Mouse (Mus musculus): ENCODE measurements at regions not wholly inside any gene's neighbourhood (a gene's known extent, or its start where the extent isn't known, plus 50 kb on each side); places are given as distances from the start of the nearest gene placed in this dataset.
A peak's percentile ranks its signal among the peaks of the same experiment; 100 is the strongest.
"Not testable (repeated sequence)": the region's sequence is repeated elsewhere in the genome, so short reads cannot be mapped to it uniquely, and the experiment has no call there.

DNA sequence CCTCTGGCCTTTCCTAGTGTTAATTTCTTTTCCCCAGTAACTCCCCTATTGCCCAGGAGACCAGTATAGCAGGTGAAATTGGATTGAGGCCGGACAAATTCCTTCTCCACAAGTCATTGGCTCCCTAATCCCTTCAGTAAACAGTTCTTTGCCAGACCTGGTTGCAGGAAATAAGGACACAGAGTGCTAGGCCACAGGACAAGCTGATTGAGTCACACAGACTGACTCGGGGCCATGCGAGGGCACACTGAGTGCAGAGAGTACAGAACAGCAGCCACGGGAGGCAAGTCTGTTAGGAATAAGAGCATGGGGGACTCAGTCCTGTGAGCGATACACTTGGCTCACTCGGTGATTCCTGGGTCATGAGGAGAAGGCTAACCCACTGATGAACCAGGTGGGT, 134.3 kb upstream of the Ajap1 start:
- no peak for DNase-seq (ENCODE audit: inconsistent ontology term)

DNA sequence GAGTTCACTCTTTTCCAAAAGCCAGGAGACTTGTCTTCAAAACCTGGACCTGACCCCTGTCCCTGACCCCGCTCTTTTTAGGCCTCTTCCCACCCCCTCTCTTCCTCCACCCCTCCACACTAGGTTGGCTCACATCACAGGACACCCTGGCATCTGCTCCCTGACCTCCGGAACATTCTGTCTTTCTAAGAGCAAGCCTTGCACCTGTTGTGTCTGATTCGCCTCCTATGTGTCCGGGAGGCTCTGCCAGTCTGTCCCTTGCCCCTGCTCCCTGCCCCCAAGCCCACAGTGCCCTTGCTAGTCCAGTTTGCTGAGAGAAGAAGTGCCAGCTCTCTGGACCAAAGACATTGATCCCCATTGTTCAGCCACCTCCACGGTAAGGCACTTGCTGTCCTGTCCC, 138.3 kb upstream of the Ajap1 start:
- no peak for DNase-seq (ENCODE audit: inconsistent ontology term)

DNA sequence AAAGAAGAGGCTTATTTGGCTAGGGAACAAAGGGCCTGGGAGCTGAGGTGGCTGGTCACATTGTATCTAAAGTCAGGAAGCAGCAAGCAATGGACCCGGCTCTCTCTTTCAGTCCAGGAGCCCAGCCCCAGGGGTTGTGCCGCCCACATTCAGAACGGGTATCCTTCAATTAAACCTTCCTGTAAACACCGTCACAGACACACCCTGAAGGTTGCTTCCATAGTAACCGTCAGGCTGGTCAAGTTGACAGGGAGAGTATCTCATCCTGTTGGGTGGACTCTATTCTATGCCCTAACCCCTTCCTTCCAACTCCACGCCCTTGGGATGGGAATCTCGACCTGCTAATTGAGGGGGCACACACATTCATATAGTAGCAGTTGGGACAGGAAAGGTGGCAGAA, 148.6 kb upstream of the Ajap1 start:
- no peak for DNase-seq (ENCODE audit: inconsistent ontology term)

DNA sequence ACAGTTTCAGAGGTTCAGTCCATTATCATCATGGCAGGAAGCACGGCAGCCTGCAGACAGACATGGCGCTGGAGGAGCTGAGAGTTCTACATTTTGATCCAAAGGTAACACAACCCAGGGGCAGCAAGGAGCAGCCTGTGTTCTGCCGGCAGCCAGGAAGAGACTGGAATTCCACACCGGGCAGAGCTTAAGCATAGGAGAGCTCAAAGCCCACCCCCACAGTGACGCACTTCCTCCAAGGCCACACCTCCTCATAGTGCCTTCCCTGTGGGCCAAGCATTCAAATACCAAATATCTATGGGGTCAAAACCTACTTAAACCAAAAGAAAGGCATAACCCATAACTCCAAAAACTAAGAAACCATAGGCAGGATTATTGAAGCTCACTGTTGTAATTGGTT, 149.4 kb upstream of the Ajap1 start:
- no peak for DNase-seq (ENCODE audit: inconsistent ontology term)

DNA sequence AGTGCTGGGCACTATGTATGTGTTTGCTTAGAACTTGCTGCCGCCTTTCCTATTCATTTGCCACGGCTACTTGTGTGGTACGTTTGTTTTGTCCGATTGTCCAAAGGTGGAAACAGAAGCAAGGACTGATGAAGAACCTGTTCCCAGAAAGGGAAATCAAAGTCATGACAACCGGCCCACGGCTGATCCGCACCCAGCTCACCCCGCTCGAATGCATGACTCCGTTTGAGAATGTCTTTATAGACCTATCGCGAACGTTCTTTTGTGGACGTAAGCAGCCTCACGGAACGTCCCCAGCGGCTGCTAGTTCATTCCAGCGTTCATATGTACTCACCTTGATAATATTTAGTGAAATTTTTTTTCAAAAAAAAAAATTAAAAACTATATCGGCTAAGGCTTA, 149.9 kb upstream of the Ajap1 start:
- no peak for DNase-seq (ENCODE audit: inconsistent ontology term)

DNA sequence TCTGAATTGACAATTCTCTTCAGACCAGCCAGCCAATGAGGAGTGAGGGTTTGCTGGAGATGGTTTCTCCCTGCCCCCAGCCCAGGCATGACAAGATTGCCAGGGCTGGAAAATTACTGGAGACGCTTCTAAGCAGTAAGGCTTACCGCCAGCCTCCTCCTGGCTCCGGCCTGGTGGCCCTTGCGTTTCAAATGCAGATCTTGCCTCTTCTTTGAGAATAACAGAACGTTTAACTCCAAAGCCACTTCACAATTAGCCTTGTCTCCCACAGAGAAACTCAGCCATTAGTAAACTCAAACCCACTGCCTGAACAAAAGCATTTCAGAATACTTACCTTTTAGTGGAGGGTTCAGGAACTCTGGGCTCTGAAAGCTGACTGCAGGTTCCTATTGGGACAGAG, 150.6 kb upstream of the Ajap1 start:
- no peak for DNase-seq (ENCODE audit: inconsistent ontology term)

DNA sequence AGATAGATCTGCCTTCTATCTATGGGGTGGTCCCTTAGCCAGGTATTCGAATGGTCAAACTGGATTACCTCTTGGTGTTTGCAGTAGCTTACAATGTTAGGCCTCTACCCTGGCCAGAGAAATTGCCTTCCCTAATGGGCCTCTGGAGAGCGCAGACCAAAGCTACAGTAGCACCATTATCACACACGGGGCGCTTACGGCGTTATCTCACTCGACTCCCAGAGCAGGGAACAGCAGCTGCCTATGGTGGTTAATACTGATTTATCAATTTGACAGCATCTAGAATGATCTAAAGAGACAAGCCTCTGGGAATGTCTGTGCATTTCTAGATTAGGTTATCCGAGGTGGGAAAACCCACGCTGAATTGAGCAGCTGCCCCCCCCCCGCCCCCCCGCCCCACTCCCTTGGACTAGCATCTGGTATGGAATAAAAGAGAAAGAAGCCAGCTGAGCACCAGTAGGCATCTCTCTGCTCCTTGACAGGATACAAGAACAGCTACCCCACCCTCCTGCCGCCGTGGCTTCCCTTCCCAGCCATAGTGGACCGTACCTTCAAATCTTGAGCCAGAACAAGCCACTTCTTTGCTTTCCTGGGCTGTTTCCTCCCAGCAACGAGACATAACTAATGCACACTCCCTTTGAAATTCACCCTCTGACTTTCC, 151.7 kb upstream of the Ajap1 start:
- no peak for DNase-seq (ENCODE audit: inconsistent ontology term)

DNA sequence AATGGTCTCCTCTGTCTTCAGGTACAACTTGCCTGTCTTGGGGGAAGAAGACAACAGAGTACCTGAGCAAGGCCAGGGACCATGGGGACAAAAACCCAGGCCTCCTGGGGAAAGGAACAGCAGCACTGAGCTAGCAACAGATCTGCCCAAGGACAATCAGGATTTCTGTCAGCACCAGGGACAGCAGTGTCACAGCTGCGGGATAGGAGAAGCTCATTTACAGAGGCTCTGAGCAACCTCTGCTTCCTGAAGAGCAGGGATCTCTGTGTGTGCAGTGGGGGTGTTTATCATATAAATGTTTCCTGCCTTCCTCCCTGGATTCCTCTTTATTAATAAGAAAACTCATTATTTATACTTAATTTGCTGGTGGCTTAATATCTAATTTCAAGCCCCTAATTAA, 155.4 kb upstream of the Ajap1 start:
- DNase-seq (ENCODE audit: inconsistent ontology term), result no peak

DNA sequence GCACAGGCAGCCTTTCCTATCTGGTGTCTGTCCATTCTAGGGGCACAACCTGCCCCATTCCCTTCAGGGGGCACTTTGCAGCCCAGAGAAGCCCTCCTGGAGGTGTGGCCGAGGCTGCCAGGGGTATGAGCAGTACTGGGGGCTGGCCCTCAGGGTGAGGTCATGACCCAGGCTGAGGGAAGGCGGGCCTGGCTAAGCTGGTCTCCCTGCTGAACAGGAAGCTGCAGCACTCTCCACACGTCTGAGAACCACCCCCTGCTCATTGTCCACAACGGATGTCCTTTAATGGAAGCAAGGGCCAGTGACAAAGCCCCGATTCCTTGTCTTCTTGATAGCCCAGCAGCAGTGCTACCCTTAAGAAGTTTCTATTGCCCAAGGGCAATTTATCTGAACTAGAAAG, 169.2 kb upstream of the Ajap1 start:
- no peak for DNase-seq (ENCODE audit: inconsistent ontology term)

DNA sequence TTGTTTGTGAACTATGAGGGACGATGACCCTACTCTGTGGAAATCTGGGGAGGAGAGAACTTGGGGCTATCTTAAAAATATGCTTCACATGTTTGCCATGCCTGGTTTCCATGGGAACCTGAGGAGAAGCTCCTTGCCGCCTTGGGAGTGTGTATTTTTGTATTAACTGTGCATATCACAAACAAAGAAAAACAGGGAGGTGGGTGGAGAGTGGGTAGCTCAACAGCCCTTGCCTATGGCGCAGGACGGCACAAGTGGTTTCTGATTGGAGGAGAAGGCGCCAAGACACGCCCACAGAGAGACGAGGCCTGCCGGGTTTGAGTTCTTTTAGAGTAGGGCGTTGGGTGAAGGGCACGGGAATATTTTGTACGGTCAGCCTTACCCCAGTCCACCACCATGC, 170.2 kb upstream of the Ajap1 start:
- no peak for DNase-seq (ENCODE audit: inconsistent ontology term)

DNA sequence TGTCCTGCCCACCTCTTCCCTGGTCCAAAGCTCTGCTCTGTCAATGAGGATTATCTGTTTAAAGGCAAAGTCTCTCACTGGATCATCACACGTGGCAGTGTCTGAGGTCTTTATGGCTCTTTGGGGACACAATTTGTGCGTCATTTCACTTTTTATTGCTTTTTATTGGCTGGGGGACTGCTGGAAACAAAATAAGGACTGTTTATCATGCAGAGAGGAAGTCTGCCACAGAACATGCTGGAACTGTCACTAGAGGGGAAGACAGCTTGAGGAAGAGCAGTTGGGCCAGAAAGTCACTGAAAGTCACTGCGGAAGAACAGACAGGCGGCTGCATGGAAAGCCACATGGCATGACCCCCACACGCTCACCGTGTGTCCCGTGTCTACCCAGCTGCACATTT, 180.1 kb upstream of the Ajap1 start:
- no peak for DNase-seq (ENCODE audit: inconsistent ontology term)

DNA sequence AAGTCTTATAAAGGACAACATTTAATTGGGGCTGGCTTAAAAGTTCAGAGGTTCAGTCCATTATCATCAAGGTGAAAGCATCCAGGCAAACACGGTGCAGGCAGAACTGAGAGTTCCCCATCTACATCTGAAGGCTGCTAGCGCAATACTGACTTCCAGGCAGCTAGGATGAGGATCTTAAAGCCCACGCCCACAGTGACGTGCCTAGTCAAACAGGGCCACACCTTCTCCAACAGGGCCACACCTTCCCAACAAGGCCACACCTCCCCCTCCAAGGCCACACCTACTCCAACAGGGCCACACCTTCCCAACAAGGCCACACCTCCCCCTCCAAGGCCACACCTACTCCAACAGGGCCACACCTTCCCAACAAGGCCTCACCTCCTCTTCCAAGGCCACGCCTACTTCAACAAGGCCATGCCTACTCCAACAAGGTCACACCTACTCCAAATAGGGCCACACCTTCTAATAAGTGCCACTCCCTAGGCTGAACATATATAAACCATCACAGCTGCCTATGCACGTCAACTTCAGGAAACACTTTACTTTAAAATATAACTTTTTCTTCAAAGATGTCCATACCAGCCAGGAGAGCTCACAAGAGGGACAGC, 184.1 kb upstream of the Ajap1 start:
- DNase-seq (ENCODE audit: inconsistent ontology term), result not testable (repeated sequence)

DNA sequence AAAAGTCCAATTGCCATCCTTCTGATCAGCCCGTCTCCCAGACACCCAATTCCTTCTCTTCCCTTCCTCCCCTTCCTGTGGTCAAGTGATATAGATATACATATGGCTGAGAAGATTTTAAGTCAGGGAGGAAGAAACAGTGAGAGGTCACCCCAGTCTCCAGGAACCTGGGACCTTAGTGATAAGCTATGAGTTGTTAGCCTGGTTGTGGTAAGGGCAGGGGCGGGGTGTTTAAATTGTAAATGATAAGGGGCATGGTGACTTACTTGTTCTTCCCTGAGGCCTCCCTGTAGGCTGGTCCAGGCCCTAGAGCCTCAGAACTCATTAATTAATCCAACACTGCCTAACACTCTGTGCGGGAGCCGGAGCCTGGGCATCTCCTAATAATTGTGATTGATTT, 186.5 kb upstream of the Ajap1 start:
- DNase-seq (ENCODE audit: inconsistent ontology term), result no peak

DNA sequence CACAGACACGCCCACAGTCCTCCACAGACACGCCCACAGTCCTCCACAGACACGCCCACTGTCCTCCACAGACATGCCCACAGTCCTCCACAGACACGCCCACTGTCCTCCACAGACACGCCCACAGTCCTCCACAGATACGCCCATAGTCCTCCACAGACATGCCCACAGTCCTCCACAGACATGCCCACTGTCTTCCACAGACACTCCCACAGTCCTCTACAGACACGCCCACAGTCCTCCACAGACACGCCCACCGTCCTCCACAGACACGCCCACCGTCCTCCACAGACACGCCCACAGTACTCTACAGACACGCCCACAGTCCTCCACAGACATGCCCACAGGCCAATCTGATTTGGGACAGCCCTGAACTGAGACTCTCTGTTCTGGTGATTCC, 187.6 kb upstream of the Ajap1 start:
- DNase-seq (ENCODE audit: inconsistent ontology term), result no peak

DNA sequence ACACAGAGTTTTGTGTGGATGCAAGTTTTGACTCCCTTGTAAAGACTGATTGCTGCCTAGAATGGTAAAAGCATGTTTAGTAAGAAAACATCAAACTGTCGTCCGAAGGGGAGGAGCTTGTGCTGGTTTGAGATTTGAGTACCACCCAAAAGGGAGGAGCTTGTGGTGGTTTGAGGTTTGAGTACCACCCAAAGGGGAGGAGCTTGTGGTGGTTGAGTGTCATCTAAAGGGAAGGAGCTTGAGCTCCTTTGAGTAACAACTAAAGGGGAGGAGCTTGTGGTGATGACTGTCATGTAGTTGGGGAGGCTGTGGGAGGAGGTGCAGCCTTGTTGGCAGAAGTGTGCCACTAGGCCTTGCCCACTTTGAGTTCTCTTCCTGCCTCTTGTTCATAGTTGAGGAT, 192.8 kb upstream of the Ajap1 start:
- DNase-seq (ENCODE audit: inconsistent ontology term), result no peak

DNA sequence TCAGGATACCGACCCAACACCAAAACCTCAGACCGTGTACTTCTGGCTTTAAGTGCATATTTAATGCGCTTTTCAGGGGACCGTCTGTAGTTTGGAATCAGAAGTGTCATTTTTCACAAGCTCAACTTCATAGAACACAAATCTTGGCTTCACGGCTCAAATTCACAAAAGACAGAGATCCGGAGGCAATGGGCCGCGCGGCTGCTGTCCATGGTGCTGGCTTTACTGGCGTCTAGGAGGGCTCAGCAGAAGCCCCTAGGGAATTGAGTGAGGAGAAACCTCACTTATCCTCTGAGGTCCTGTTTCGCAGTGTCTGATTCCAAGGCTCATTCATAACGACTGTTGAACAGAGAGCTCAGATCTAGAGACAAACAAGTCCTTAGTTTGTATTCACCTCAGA, 196.5 kb upstream of the Ajap1 start:
- peak; percentile 18 for DNase-seq (ENCODE audit: inconsistent ontology term)

DNA sequence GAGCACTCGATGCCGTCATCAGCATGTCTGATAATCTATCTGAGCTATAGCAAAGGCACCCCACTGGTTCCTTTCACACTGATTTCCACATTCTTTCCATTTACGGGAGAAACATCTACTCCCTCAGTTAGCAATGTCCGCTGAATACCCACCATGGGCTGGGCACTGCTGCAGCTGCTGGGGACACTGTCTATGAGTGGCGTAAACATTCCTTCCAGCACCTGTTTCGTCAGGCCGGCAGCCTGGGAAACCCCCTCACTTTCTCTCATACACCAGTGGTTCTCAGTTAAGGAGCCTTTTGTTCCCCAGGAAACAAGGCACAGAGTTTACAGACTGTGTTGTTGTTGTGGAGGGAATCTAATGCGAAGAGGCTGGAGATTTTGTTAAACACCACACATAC, 205.8 kb upstream of the Ajap1 start:
- no peak for DNase-seq (ENCODE audit: inconsistent ontology term)

DNA sequence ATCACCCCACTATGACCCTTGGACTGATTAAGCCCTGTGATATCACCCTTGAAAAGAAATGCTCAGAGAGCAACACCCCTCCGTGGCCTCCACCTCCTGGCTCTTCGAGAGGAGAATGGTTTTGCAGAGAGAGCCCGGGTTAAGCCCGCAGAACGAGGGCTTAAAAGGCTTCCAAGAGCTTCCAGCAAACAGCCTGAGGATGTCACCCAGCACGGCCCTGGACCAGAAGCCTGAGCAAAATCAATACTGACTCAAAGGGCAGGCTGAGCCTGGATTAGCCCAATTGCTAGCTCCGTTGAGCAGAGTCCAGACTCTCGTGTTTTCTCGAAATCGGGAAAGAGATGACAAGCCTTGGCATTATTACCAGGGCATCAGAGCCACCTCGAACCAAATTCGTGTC, 211.3 kb upstream of the Ajap1 start:
- DNase-seq (ENCODE audit: inconsistent ontology term), result no peak

DNA sequence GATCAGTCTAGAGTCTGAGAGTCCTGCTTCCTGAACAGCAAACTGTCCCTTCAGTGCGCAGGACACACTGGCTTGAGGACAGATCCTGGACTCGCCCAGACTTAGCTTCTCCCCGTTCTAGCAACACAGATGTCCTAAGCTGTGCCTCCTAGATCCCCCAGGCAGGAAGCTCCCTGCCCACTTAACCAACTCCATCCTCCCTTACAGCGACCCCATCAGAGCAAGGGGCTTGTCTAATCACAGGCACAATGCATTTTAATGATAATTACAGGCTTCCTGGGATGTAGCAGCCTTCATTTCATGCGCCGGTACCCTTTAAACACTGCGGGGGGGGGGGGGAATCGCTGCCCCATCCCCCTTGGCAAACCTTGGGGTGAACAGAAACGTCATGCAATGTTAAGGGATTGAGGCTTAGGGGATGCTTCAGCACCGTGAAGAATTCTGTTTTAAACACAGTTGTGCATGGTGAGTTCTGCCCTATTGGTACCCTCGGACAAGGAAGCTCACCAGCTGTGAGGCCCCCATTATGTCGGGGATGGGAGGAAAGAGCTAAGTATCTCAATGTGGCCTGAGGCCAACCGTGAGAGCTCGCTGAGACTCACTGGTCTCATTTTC, 213.9 kb upstream of the Ajap1 start:
- no peak for DNase-seq (ENCODE audit: inconsistent ontology term)

DNA sequence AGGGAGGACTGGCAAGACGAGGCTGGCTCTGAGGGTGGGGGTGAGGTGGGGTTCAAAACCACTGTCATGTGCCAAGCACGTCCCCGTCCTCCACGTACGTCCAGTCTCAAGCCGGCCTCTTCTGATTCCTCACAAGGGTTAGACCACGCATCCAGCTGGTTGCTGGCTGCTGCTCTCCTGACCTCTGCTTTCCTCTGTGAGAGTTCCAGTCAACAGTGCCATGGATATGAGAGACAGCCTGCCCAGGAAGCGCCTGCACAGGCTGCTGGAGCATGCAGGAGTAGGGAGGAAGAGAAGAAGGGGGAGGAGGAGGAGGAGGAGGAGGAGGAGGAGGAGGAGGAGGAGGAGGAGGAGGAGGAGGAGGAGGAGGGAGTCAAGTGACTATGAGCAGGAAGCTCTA, 224.6 kb upstream of the Ajap1 start:
- no peak for DNase-seq (ENCODE audit: inconsistent ontology term)

DNA sequence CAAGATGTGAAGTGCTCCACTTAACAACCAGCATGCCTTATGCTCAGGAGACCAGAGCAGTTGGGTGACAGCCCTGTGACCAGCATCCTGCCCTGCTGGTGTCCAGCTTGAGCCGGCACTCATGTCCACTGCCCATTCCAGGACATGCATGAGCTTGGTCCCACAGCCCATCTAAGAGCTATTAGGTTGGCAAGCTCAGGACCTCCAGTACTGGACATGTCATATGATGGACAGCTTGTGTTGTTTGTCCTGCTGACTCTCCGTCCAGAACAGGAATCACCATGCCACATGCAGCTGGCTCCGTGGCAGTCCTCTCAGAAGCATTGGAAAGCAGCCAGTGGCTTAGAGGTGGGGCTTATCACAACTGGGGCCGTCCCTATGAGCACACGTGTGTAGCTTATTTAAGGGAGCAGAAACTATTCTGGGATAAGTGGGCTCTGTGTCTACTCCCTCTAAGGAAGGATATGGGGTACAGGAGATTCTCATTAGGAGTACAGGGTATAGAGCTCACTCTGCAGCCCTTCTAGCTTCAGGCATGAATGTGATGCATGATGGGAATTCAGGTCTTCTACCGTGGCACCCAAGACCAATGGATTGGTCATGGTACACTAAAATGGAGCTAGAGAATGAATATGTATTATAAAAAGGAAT, 232.5 kb upstream of the Ajap1 start:
- DNase-seq (ENCODE audit: inconsistent ontology term), result no peak

DNA sequence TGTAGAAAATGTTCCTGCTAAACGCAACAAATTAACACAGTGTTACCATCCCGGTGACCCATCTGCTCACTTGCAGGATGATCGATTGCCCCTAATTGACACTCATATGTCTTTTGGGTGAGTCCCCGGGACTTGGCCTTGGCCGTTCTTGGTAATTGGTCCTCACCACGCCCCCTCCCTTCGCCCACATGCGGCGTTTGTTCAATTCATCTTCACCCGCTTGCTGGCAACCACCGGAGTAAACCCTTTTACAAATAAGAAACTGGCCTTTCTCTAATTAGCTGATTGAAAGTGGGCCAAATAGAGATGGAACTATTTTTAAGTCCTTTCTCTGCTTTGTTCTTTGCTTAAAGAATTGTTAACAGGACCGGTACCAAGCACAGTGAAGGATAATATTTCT, 234.7 kb upstream of the Ajap1 start:
- DNase-seq (ENCODE audit: inconsistent ontology term), result no peak

DNA sequence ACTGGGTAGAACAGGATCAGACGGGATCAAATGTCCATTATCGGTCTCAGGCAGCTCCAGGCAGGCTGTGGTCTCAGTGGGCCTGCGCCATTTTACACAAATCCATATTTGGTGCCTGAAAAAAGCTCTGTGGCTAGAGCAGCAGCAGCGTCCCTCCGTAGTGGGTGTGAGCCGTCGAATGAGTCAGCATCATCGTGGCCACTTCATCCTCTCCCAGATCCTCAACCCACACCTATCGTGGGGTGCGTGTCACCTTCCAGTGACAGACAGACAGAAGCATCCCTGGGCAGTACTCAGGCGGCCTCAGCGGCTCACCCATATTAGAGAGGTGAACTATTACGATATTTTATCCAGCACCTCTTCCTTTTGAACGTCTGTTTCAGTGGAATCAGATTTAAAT, 233.0 kb upstream of the A430005L14Rik start:
- no peak for DNase-seq (ENCODE audit: inconsistent ontology term)
